8 mouse cellular contexts compared by ENCODE assay signal in the genomic region with DNA sequence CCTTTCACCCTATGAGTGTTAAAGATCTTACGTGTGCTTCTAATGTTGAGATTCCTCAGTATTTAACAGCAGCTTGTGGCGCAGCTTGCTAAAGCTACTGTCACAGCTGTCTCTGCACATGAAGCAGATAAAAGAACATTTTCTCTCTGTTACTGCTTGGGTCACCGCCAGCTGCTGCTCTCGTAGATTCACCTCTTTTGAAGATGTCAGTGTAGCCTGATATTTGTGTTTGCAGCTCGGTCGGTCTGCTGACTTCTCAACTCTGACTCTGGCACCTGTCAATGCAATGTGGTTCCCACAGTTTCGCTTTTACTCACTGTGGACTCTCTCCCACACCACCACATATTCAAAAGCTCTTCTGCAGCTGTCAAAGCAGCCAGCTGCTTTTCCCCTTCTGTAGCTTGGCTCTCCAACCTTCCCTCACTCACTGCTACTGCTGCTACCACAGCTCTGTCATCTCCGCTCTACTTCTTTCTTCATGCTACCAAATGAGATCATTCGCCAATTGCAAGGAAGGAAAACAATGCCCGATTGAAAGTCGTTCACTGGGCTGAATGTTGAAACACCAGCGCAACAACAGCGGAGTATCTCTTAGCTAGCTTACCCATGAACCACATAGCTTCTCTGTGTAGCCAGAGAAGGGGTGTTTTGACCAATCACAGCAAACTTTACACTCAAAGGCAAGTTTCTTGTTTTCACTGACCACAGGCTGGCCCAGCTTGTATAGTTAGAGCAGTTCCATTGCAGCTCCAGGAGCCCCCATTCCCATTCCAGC. TPM values are rescaled to one million over a fixed set of nuclear protein-coding genes. Genes with fewer than 3 reads are reported as not detected.
DNase-seq lines count a peak whose midpoint lies in the region; ATAC-seq and TF ChIP-seq lines count a peak whose summit lies in the region.

No protein-coding gene starts in this region.

- TF ChIP-seq POLR2A in brain, embryonic 14.5 days (IDR thresholded peaks at IDR 0.05; ENCODE audit: borderline replicate concordance, extremely low read depth, insufficient read depth, insufficient read length, poor library complexity, severe bottlenecking) = no peak

- H3K27ac ChIP-seq in hindbrain, embryonic 15.5 days (replicated peaks) = no peak overlapping the region
- no peak overlapping the region for H3K27ac ChIP-seq in hindbrain, embryonic 12.5 days
- H3K27ac ChIP-seq in lung, embryonic 14.5 days (ENCODE audit: low read depth) = no peak overlapping the region
- H3K27ac ChIP-seq in intestine, embryonic 15.5 days = no peak overlapping the region

- no peaks in the 10 kb centered on the region for H3K36me3 ChIP-seq in hindbrain, embryonic 15.5 days
- no peaks in the 10 kb centered on the region for H3K36me3 ChIP-seq in hindbrain, embryonic 12.5 days
- H3K36me3 ChIP-seq in lung, embryonic 14.5 days (ENCODE audit: insufficient read depth) = no peaks in the 10 kb centered on the region
- H3K36me3 ChIP-seq in intestine, embryonic 15.5 days = no peaks in the 10 kb centered on the region

- no peaks in the 10 kb centered on the region for H3K27me3 ChIP-seq in hindbrain, embryonic 15.5 days
- H3K27me3 ChIP-seq in hindbrain, embryonic 12.5 days = no peaks in the 10 kb centered on the region
- no peaks in the 10 kb centered on the region for H3K27me3 ChIP-seq in lung, embryonic 14.5 days (ENCODE audit: insufficient read depth, low read length)
- H3K27me3 ChIP-seq in intestine, embryonic 15.5 days (replicated peaks) = no peaks in the 10 kb centered on the region

- no peak overlapping the region for H3K9ac ChIP-seq in hindbrain, embryonic 15.5 days
- no peak overlapping the region for H3K9ac ChIP-seq in hindbrain, embryonic 12.5 days
- no peak overlapping the region for H3K9ac ChIP-seq in lung, embryonic 14.5 days
- H3K9ac ChIP-seq in intestine, embryonic 15.5 days = no peak overlapping the region

- 59% methylated on average over 13 of the region's 13 CpGs for WGBS in hindbrain, embryonic 15.5 days
- WGBS in hindbrain, embryonic 12.5 days = 66% methylated on average over 13 of the region's 13 CpGs
- 28% methylated on average over 13 of the region's 13 CpGs for whole genome bisulfite sequencing in lung, embryonic 14.5 days
- WGBS in intestine, embryonic 15.5 days = 61% methylated on average over 13 of the region's 13 CpGs

- ATAC-seq in hindbrain, embryonic 15.5 days (ENCODE audit: low FRiP score, low read depth) = no peak; the same call in 1 of the 2 replicates
- no peak for ATAC-seq in hindbrain, embryonic 12.5 days (ENCODE audit: low FRiP score)
- ATAC-seq in lung, embryonic 14.5 days (ENCODE audit: insufficient read depth) = peak; percentile 89
- no peak for ATAC-seq in intestine, embryonic 15.5 days

- H3K4me2 ChIP-seq in hindbrain, embryonic 15.5 days = peak overlapping the region; percentile 7; the same call in 1 of the 2 replicates
- H3K4me2 ChIP-seq in hindbrain, embryonic 12.5 days (replicated peaks) = no peak overlapping the region
- peak overlapping the region; percentile 45 for H3K4me2 ChIP-seq in lung, embryonic 14.5 days
- no peak overlapping the region for H3K4me2 ChIP-seq in intestine, embryonic 15.5 days (replicated peaks)

- H3K9me3 ChIP-seq in hindbrain, embryonic 15.5 days = no peaks in the 10 kb centered on the region
- H3K9me3 ChIP-seq in hindbrain, embryonic 12.5 days (replicated peaks) = no peaks in the 10 kb centered on the region
- no peaks in the 10 kb centered on the region for H3K9me3 ChIP-seq in lung, embryonic 14.5 days (ENCODE audit: low read depth, low read length)
- no peaks in the 10 kb centered on the region for H3K9me3 ChIP-seq in intestine, embryonic 15.5 days

- H3K4me1 ChIP-seq in hindbrain, embryonic 15.5 days (replicated peaks) = no peaks in the 10 kb centered on the region
- H3K4me1 ChIP-seq in hindbrain, embryonic 12.5 days = no peaks in the 10 kb centered on the region
- no peaks in the 10 kb centered on the region for H3K4me1 ChIP-seq in lung, embryonic 14.5 days (ENCODE audit: insufficient read depth)
- H3K4me1 ChIP-seq in intestine, embryonic 15.5 days (replicated peaks) = no peaks in the 10 kb centered on the region

- peak; percentile 61 for DNase-seq in brain, embryonic 14.5 days (ENCODE audit: low read depth)
- peak; percentile 2 to 15 for DNase-seq in heart, postnatal 14 days
- DNase-seq in lung, embryonic 14.5 days = peak; percentile 65
- peak; percentile 12 for DNase-seq in right cerebral cortex, postnatal 14 days
- DNase-seq in ovary, postnatal 36 days (ENCODE audit: low spot score) = no peak

- TF ChIP-seq CTCF in brain, embryonic 14.5 days (IDR thresholded peaks at IDR 0.05; ENCODE audit: borderline replicate concordance, extremely low read depth, insufficient read depth, insufficient read length) = no peak
- TF ChIP-seq CTCF in lung, embryonic 14.5 days (IDR thresholded peaks at IDR 0.05; ENCODE audit: low read depth) = no peak

- intact Hi-C loops in heart, postnatal 14 days (cut with DNase I) = no loop called here

- no peak overlapping the region for H3K4me3 ChIP-seq in hindbrain, embryonic 15.5 days
- no peak overlapping the region for H3K4me3 ChIP-seq in hindbrain, embryonic 12.5 days
- H3K4me3 ChIP-seq in lung, embryonic 14.5 days (ENCODE audit: low read depth, low read length) = peak overlapping the region; percentile 6; the same call in 1 of the 2 replicates
- no peak overlapping the region for H3K4me3 ChIP-seq in intestine, embryonic 15.5 days (replicated peaks)

RNA-seq across cellular contexts. Expression of a gene that starts 45.3 kb away (rescaled TPM):
- polyA plus RNA-seq in hindbrain, embryonic 15.5 days (2015; fragmentation: Nextera tagmentation; extraction: Ambion mirVana) = 28.5 and 29.1 TPM in 2 replicates
- 23.7 and 25.9 TPM in 2 replicates for polyA plus RNA-seq in hindbrain, embryonic 12.5 days (2016; fragmentation: Nextera tagmentation; extraction: Ambion mirVana)
- 13.6 and 14.9 TPM in 2 replicates for polyA plus RNA-seq in brain, embryonic 14.5 days (2012; rRNA removed)
- 10 to 100 TPM; 19.7 to 23.4 TPM for total RNA-seq in heart, postnatal 14 days (2021)
- polyA plus RNA-seq in lung, embryonic 14.5 days (2014; fragmentation: Nextera tagmentation; extraction: Ambion mirVana) = 29.5 and 30.6 TPM in 2 replicates
- polyA plus RNA-seq in intestine, embryonic 15.5 days (2015; fragmentation: Nextera tagmentation; extraction: Ambion mirVana) = 19.0 and 22.0 TPM in 2 replicates

Comparison
In these comparisons a context has a peak if more than half of its experiments do, and no peak if none do; other contexts are left out.
1. H3K4me2 ChIP-seq: peak in hindbrain, embryonic 15.5 days (single experiment) and lung, embryonic 14.5 days (single experiment); none in hindbrain, embryonic 12.5 days (single experiment) and intestine, embryonic 15.5 days (single experiment).